Mouse (Mus musculus) myocyte (in vitro differentiated cells): Measurements from ENCODE around the gene Pik3r5. TPM values are rescaled to one million over a fixed set of nuclear protein-coding genes. Genes with fewer than 3 reads are reported as not detected.

Experiments used
- H3K27me3 ChIP-seq: one replicate; pipeline ENCODE4 v1.6.1; 2011; ENCODE audit not compliant: control insufficient read depth, insufficient read depth, insufficient read length
- H3K36me3 ChIP-seq: one replicate; pipeline ENCODE4 v1.6.1; 2011; ENCODE audit not compliant: control insufficient read depth, insufficient read depth
- H3K4me2 ChIP-seq: one replicate; pipeline ENCODE4 v1.6.1; 2011; ENCODE audit warnings: low read depth, control low read depth
- H3K4me3 ChIP-seq: one replicate; pipeline ENCODE4 v1.5.1; 2011; ENCODE audit warnings: mild to moderate bottlenecking, control low read depth, moderate library complexity
- H3K79me2 ChIP-seq: one replicate; pipeline ENCODE4 v1.6.1; 2011; ENCODE audit not compliant: control insufficient read depth, insufficient read depth
- H3ac ChIP-seq: one replicate; pipeline ENCODE4 v1.6.1; 2011; ENCODE audit not compliant: control insufficient read depth, insufficient read length
- CEBPB ChIP-seq: IDR thresholded peaks from 2 replicates; pipeline ENCODE4 v1.6.1; 2011; ENCODE audit warnings: mild to moderate bottlenecking, moderate library complexity; ENCODE audit not compliant: poor library complexity, insufficient read depth, severe bottlenecking
- E2F4 ChIP-seq: IDR thresholded peaks from one replicate; pipeline ENCODE4 v1.6.1; 2011; ENCODE audit warnings: mild to moderate bottlenecking, control low read depth, moderate library complexity; ENCODE audit not compliant: insufficient read depth
- MAX ChIP-seq: IDR thresholded peaks from one replicate; pipeline ENCODE4 v1.6.1; 2011; ENCODE audit warnings: low read depth, mild to moderate bottlenecking, control low read depth
- MYOD1 ChIP-seq, 3 experiments: IDR thresholded peaks; one replicate each; pipeline ENCODE4 v1.6.1; 2011; ENCODE audit warnings: control low read depth in 2 of 3, low read depth in 2 of 3, mild to moderate bottlenecking in 2 of 3, moderate library complexity in 1 of 3; ENCODE audit not compliant: insufficient read length in 2 of 3, control insufficient read depth in 1 of 3
- MYOG ChIP-seq, 3 experiments: IDR thresholded peaks; one replicate each; pipeline ENCODE4 v1.6.1; 2011; ENCODE audit warnings: control low read depth in 2 of 3, low read depth in 2 of 3, mild to moderate bottlenecking in 2 of 3; ENCODE audit not compliant: insufficient read length in 2 of 3, control insufficient read depth in 1 of 3, insufficient read depth in 1 of 3
- POLR2A ChIP-seq: IDR thresholded peaks from one replicate; pipeline ENCODE4 v1.6.1; 2011; ENCODE audit warnings: low read depth, mild to moderate bottlenecking, control low read depth, moderate library complexity; ENCODE audit not compliant: insufficient read length
- POLR2AphosphoS2 ChIP-seq: IDR thresholded peaks from one replicate; pipeline ENCODE4 v1.6.1; 2011; ENCODE audit warnings: low read depth, control low read depth; ENCODE audit not compliant: insufficient read length
- REST ChIP-seq: IDR thresholded peaks from one replicate; pipeline ENCODE4 v1.6.1; 2011; ENCODE audit warnings: mild to moderate bottlenecking, control low read depth, moderate library complexity; ENCODE audit not compliant: insufficient read depth, insufficient read length
- SRF ChIP-seq: IDR thresholded peaks from one replicate; pipeline ENCODE4 v1.6.1; 2011; ENCODE audit warnings: low read depth; ENCODE audit not compliant: control insufficient read depth, insufficient read length
- TCF12 ChIP-seq: IDR thresholded peaks from one replicate; pipeline ENCODE4 v1.6.1; 2011; ENCODE audit warnings: mild to moderate bottlenecking, control low read depth; ENCODE audit not compliant: poor library complexity, insufficient read depth, severe bottlenecking
- TCF3 ChIP-seq: IDR thresholded peaks from one replicate; pipeline ENCODE4 v1.6.1; 2011; ENCODE audit warnings: low read depth, control low read depth; ENCODE audit not compliant: insufficient read length
- USF1 ChIP-seq: IDR thresholded peaks from one replicate; pipeline ENCODE4 v1.6.1; 2011; ENCODE audit warnings: low read depth, mild to moderate bottlenecking, control low read depth, moderate library complexity
- polyA plus RNA-seq: library from polyadenylated mRNA; unstranded; fragments of >200 nt; fragmentation: generic; extraction: Trizol; gene quantifications from one replicate; pipeline ENCODE4 v1.2.1, GENCODE M21; 2012; ENCODE audit warnings: missing spikeins

The Pik3r5 gene
- polyA plus RNA-seq, 1 experiment: 0.22 TPM

- H3K27me3 ChIP-seq: peaks cover 16% of the 10 kb centered on the region
- H3ac ChIP-seq: no peak overlapping the region
- no peak overlapping the region for H3K4me2 ChIP-seq
- TF ChIP-seq CEBPB: no peak
- TF ChIP-seq POLR2A: no peak
- TF ChIP-seq TCF3: no peak
- TF ChIP-seq POLR2AphosphoS2: no peak
- TF ChIP-seq REST: no peak
- TF ChIP-seq MYOG (IDR thresholded peaks at IDR 0.05; ENCODE audit: control insufficient read depth in 1 of 3, insufficient read depth in 1 of 3, insufficient read length in 2 of 3, low read depth in 2 of 3): no peak
- TF ChIP-seq E2F4: no peak
- TF ChIP-seq USF1: no peak
- TF ChIP-seq TCF12: no peak
- no peak for TF ChIP-seq MAX
- TF ChIP-seq SRF: no peak
- H3K79me2 ChIP-seq: no peaks in the 10 kb centered on the region
- no peak overlapping the region for H3K4me3 ChIP-seq
- no peaks in the 10 kb centered on the region for H3K36me3 ChIP-seq
These were observed 56.4 kb downstream of the Pik3r5 start for GRCm38 (mm10) chr11:68488256-68488824.

DNA sequence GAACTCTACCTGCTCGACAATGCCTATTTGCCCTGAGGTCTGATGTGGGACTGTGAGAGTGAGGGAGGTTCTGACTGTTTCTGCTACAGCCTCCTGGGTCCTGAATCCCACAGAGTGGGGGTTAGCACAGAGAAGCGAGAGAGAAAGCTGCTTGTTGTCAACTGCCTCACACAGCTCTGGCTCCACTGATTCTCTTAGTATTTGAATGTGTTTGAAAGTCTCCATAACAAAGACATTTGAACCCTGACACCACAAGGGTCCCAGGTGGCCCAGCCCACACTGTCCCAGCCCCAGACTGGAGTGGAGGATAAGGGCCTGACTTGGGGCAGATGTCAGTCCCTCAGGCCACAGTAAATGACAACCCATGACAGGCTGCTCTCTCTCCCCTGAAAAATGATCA, 57.3 kb downstream of the Pik3r5 start:
- TF ChIP-seq TCF12 (no peak), E2F4 (no peak), SRF (no peak), CEBPB (no peak), MYOD1 (IDR thresholded peaks at IDR 0.05; ENCODE audit: control insufficient read depth in 1 of 3, insufficient read length in 2 of 3, low read depth in 2 of 3) (no peak), POLR2AphosphoS2 (no peak), TCF3 (no peak), USF1 (no peak), MYOG (IDR thresholded peaks at IDR 0.05; ENCODE audit: control insufficient read depth in 1 of 3, insufficient read depth in 1 of 3, insufficient read length in 2 of 3, low read depth in 2 of 3) (no peak), POLR2A (no peak), MAX (no peak), REST (no peak)
- H3K27me3 ChIP-seq: peaks cover 24% of the 10 kb centered on the region
- no peaks in the 10 kb centered on the region for H3K36me3 ChIP-seq
- no peaks in the 10 kb centered on the region for H3K79me2 ChIP-seq
- H3K4me3 ChIP-seq: no peak overlapping the region
- no peak overlapping the region for H3K4me2 ChIP-seq
- no peak overlapping the region for H3ac ChIP-seq

DNA sequence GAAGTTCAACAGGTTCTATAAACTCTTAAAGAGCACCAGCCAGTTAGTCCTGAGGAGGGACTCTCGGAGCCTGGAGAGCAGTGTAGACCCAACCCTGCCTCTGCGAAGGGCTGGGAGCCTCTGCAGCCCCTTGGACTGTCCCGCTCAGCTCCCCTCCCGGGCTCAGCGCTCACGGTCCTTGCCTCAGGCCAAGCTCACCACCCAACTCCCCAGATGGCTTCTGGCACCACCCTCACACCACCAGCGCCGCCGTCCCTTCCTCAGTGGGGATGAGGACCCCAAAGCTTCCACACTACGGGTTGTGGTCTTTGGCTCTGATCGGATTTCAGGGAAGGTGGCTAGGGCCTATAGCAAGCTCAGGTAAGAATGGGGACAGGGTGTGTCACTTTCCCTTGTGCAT, 60.7 kb downstream of the Pik3r5 start:
- H3K4me3 ChIP-seq: no peak overlapping the region
- peaks cover 44% of the 10 kb centered on the region for H3K27me3 ChIP-seq
- H3ac ChIP-seq: no peak overlapping the region
- H3K36me3 ChIP-seq: no peaks in the 10 kb centered on the region
- TF ChIP-seq POLR2AphosphoS2 (no peak), SRF (no peak), USF1 (no peak), E2F4 (no peak), REST (no peak), MAX (no peak), MYOD1 (IDR thresholded peaks at IDR 0.05; ENCODE audit: control insufficient read depth in 1 of 3, insufficient read length in 2 of 3, low read depth in 2 of 3) (no peak), CEBPB (no peak), TCF12 (no peak), POLR2A (no peak), MYOG (IDR thresholded peaks at IDR 0.05; ENCODE audit: control insufficient read depth in 1 of 3, insufficient read depth in 1 of 3, insufficient read length in 2 of 3, low read depth in 2 of 3) (no peak), TCF3 (no peak)
- H3K79me2 ChIP-seq: no peaks in the 10 kb centered on the region
- no peak overlapping the region for H3K4me2 ChIP-seq

GRCm38 (mm10) chr11:68493760-68494159, 61.8 kb downstream of the Pik3r5 start:
- TF ChIP-seq POLR2AphosphoS2 (no peak), SRF (no peak), MYOG (IDR thresholded peaks at IDR 0.05; ENCODE audit: control insufficient read depth in 1 of 3, insufficient read depth in 1 of 3, insufficient read length in 2 of 3, low read depth in 2 of 3) (no peak), MYOD1 (IDR thresholded peaks at IDR 0.05; ENCODE audit: control insufficient read depth in 1 of 3, insufficient read length in 2 of 3, low read depth in 2 of 3) (no peak), REST (no peak), POLR2A (no peak), TCF3 (no peak)

DNA sequence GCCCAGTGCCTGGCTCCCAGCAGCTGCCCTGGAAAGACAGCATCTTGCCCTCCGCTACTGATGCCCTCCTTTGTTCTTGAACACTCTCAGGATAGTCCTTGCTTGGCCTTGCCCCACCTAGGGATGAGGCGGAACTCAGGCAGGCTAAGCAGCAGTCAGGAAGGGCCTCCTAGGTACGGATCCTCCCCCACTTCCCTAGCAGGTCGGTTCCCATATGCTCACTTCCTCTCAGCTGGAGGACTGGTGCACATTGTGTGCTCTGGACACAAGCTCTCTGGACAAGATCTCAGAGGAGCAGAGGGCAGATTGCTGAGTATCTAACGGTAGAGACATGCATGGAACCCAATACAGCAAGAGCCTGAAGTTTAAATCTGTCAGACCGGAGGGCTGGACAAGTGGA, 65.2 kb downstream of the Pik3r5 start:
- Histone ChIP-seq H3K4me3 (no peak overlapping the region), H3K4me2 (no peak overlapping the region), H3ac (no peak overlapping the region), H3K36me3 (no peaks in the 10 kb centered on the region), H3K27me3 (peaks cover 58% of the 10 kb centered on the region), H3K79me2 (no peaks in the 10 kb centered on the region)
- TF ChIP-seq POLR2A (no peak), MAX (no peak), CEBPB (no peak), USF1 (no peak), MYOD1 (IDR thresholded peaks at IDR 0.05; ENCODE audit: control insufficient read depth in 1 of 3, insufficient read length in 2 of 3, low read depth in 2 of 3) (no peak), POLR2AphosphoS2 (no peak)

More at GRCm38 (mm10) chr11:68493760-68494159, 61.8 kb downstream of the Pik3r5 start:
- peaks cover 52% of the 10 kb centered on the region for H3K27me3 ChIP-seq
- H3K4me2 ChIP-seq: no peak overlapping the region
- H3ac ChIP-seq: no peak overlapping the region
- no peak overlapping the region for H3K4me3 ChIP-seq
- H3K36me3 ChIP-seq: no peaks in the 10 kb centered on the region
- no peaks in the 10 kb centered on the region for H3K79me2 ChIP-seq
